ENCODE assay signal across 18 mouse cellular contexts in the genomic region with DNA sequence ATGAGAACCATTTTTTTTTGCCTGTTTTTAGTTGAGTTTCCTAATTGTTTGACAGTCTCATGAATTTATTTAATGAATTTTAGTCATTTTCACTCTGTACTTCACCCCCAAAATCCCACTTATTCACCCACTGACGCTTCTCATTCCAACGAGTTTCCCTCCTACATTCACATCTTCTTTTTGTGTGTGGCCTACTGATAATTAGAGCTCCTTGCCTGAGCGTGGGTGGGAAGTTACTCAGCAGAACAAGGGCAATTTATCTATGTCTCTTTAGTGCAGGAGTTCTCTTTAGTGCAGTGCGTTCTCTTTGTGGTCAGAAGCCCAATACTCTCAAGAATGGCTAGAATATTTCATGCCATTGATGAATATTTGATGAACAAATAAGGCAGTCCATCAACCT.
"Had no signal": no experiment of that assay in that cellular context is flagged by ENCODE, and none has a peak within 500 bp of the region (broad histone marks: within the 10 kb centered on the region; RNA-seq: fewer than 3 reads in every experiment).

No protein-coding gene starts in this region.

- H3K4me3 ChIP-seq: left cerebral cortex, adult 2 months; limb, embryonic 12.5 days; limb, embryonic 15.5 days; midbrain, embryonic 12.5 days; myocyte; neural tube, embryonic 13.5 days; stomach, embryonic 15.5 days had no signal

- DNase-seq: kidney, adult 2 months; kidney, postnatal 25 days; left cerebral cortex, postnatal 4 days; liver, postnatal 0 days; lung, embryonic 14.5 days; right cerebral cortex, postnatal 25 days; spleen, adult 18-20 months; thymus, postnatal 25 days had no signal

- H3K4me1 ChIP-seq: limb, embryonic 12.5 days; limb, embryonic 15.5 days; midbrain, embryonic 12.5 days; neural tube, embryonic 13.5 days; stomach, embryonic 15.5 days had no signal

- H3K27ac ChIP-seq: kidney, postnatal 0 days; left cerebral cortex, adult 2 months; limb, embryonic 12.5 days; limb, embryonic 15.5 days; liver, embryonic 14.5 days; macrophage; midbrain, embryonic 12.5 days; neural tube, embryonic 13.5 days; stomach, embryonic 15.5 days had no signal
